Mouse (Mus musculus) testis, postnatal 14 days (tissue): ENCODE measurements around the gene Ctla4.

Source experiments
- DNase-seq: peaks from one replicate; pipeline ENCODE4 v3.0.0; 2021; ENCODE audit warnings: low spot score

The Ctla4 gene

GRCm38 (mm10) chr1:60961080-60961479 is 74.3 kb downstream of the Ctla4 start:
- DNase-seq: peak; percentile 41

GRCm38 (mm10) chr1:60962095-60962494 is 75.3 kb downstream of the Ctla4 start:
- DNase-seq: no peak
